Mouse (Mus musculus): Measurements from ENCODE around the gene Ceacam15. TPM values are rescaled to one million over a fixed set of nuclear protein-coding genes. Genes with fewer than 3 reads are reported as not detected.
"Not testable (repeated sequence)": the region's sequence is repeated elsewhere in the genome, so short reads cannot be mapped to it uniquely, and the experiment has no call there.

Gene Ceacam15
- total RNA-seq, 2 experiments from 2014 or later, result not detected

- intact Hi-C loops (cut with DNase I), result no loop called here
- DNase-seq (ENCODE audit: extremely low spot score in 1 of 2, low spot score in 2 of 2), result no peak
Observed at GRCm38 (mm10) chr7:16635116-16635515, 40.4 kb downstream of the Ceacam15 start.

- intact Hi-C loops (cut with DNase I), result loop anchor here (5.0 kb wide), 1 partner anchor 63 kb away; no protein-coding TSS in a partner anchor
- DNase-seq (ENCODE audit: extremely low spot score in 1 of 2, low spot score in 2 of 2), result not testable (repeated sequence)
Observed at GRCm38 (mm10) chr7:16633913-16634312, 41.6 kb downstream of the Ceacam15 start.

GRCm38 (mm10) chr7:16631932-16632331, 43.6 kb downstream of the Ceacam15 start:
- no peak for DNase-seq (ENCODE audit: extremely low spot score in 1 of 2, low spot score in 2 of 2)
- intact Hi-C loops (cut with DNase I), result loop anchor here (5.0 kb wide), 1 partner anchor 65 kb away; no protein-coding TSS in a partner anchor

GRCm38 (mm10) chr7:16631025-16631424, 44.5 kb downstream of the Ceacam15 start:
- intact Hi-C loops (cut with DNase I), result loop anchor here (5.0 kb wide), 1 partner anchor 66 kb away; no protein-coding TSS in a partner anchor

GRCm38 (mm10) chr7:16629598-16630296, 45.8 kb downstream of the Ceacam15 start:
- DNase-seq (ENCODE audit: extremely low spot score in 1 of 2, low spot score in 2 of 2), result peak in 1 of 2 experiments; percentile 36
- intact Hi-C loops (cut with DNase I), result loop anchor here (2.0 to 5.0 kb wide), 3 partner anchors 68 to 178 kb away; no protein-coding TSS in a partner anchor

More at GRCm38 (mm10) chr7:16631025-16631424, 44.5 kb downstream of the Ceacam15 start:
- no peak for DNase-seq (ENCODE audit: extremely low spot score in 1 of 2, low spot score in 2 of 2)

- peak; percentile 66 to 68 for DNase-seq (ENCODE audit: extremely low spot score in 1 of 2, low spot score in 2 of 2)
- intact Hi-C loops (cut with DNase I), result loop anchor here (2.0 to 5.0 kb wide), 2 partner anchors 101 to 179 kb away; no protein-coding TSS in a partner anchor
Observed at GRCm38 (mm10) chr7:16628096-16628771, 47.3 kb downstream of the Ceacam15 start.

- DNase-seq (ENCODE audit: extremely low spot score in 1 of 2, low spot score in 2 of 2), result no peak
- intact Hi-C loops (cut with DNase I), result no loop called here
Observed at GRCm38 (mm10) chr7:16623687-16624086, 51.8 kb downstream of the Ceacam15 start.

- no peak for DNase-seq (ENCODE audit: extremely low spot score in 1 of 2, low spot score in 2 of 2)
- intact Hi-C loops (cut with DNase I), result no loop called here
Observed at GRCm38 (mm10) chr7:16623131-16623530, 52.4 kb downstream of the Ceacam15 start.

Other genes with a start within 250 kb of the Ceacam15 start
- 10 to 100 TPM; 96.3 to 98.3 TPM for gene Tmem160, start 222.9 kb downstream of the Ceacam15 start, total RNA-seq (2021)
- gene Npas1, start 198.0 kb downstream of the Ceacam15 start, total RNA-seq (2021), result 10 to 100 TPM; 14.6 to 15.0 TPM
- 100 to 1,000 TPM; 145 to 147 TPM for gene Arhgap35, start 60.7 kb downstream of the Ceacam15 start, total RNA-seq (2021)
- not detected for gene Ceacam9, start 46.2 kb upstream of the Ceacam15 start, total RNA-seq (2021)
- gene Ap2s1, start 62.7 kb upstream of the Ceacam15 start, total RNA-seq (2021), result 100 to 1,000 TPM; 350 to 351 TPM
- 1 to 10 TPM; 3.9 to 4.3 TPM for gene Slc1a5, start 105.6 kb upstream of the Ceacam15 start, total RNA-seq (2021)
- 100 to 1,000 TPM; 269 to 272 TPM for gene Strn4, start 140.2 kb upstream of the Ceacam15 start, total RNA-seq (2021)
- gene Fkrp, start 141.0 kb upstream of the Ceacam15 start, total RNA-seq (2021), result 10 to 100 TPM; 49.9 to 51.7 TPM
- gene Prkd2, start 167.2 kb upstream of the Ceacam15 start, total RNA-seq (2021), result 1 to 10 TPM; 6.4 to 6.8 TPM
- gene Dact3, start 199.6 kb upstream of the Ceacam15 start, total RNA-seq (2021), result 100 to 1,000 TPM; 103 TPM
- gene Gng8, start 216.1 kb upstream of the Ceacam15 start, total RNA-seq (2021), result under 1 TPM; 0.73 to 0.81 TPM
- gene Ptgir, start 230.8 kb upstream of the Ceacam15 start, total RNA-seq (2021), result under 1 TPM in 1 of 2 experiments, not detected in 1; 0.17 TPM
- 1,000 to 10,000 TPM; 2,071 to 2,081 TPM for gene Calm3, start 248.4 kb upstream of the Ceacam15 start, total RNA-seq (2021)

All from left cerebral cortex, postnatal 10 days (tissue).